Mouse (Mus musculus): ENCODE data around the gene Col4a2.

The Col4a2 gene

DNA sequence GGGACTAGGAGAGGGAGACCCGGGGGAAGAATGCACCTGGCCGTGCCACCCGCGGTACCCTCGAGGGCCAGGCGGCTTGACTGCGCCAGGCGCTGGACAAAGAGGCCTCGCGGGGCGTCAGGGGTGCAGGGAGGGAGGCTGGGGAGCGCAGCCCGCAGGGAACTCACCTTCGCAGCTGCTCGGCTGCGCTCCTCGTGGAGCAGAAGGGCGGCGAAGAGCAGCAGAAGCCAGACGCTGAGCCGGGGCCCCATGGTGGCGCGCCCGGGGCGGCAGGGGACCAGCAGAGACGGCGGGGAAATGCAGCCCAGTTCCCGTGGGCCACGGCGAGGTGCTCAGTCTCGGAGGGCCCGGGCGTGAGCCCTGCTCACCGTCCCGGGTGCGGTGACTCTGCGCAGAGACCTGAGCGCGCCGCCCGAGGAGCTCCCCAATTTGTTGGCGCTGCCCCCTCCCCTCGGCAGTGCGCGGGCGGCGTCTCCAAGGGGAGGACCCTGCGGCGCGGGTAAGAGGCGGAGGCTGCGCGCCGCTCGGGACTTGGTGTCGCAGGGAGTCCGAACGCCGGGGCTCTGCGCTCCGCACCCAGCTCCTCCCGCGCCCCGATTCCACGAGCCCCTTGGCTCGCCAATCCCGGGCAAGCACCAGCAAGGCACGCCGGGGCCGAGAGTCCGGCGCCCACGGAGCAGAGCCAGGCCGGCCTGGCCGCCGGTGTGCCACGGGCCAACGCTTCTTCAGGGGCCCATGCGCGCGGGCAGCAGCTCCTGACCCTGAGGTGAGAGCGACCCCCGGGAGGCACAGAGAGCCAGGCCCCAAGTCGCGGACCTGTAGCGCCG lies at the start of gene Col4a2, which contains the start of gene Col4a1:
Col4a2 (plus strand) TSS at position 457 of the 827 bp plus-strand sequence.
Col4a1 (minus strand) TSS at position 478 of the 827 bp plus-strand sequence.
- DNase-seq: peak; percentile 49 to 67

DNA sequence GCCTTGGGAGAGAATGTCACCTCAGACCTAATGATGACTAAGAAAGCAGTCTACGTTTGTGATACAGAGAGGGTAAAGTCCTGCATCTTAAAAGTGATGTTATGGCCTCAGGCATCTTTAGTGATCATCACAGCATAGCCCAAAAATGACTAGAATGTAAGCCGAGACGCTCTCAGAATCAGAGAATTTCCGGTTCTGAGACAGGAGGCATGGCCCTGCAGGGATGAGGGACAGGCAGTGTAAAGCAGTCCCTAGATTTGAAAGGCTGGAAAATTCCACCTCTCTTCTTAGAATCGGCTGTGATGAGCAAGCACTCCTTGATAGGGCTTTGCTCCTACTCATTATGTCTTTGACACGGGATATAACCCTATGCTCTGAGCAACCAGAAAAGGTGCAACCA lies 48.8 kb upstream of the Col4a2 start:
- no peak for DNase-seq

DNA sequence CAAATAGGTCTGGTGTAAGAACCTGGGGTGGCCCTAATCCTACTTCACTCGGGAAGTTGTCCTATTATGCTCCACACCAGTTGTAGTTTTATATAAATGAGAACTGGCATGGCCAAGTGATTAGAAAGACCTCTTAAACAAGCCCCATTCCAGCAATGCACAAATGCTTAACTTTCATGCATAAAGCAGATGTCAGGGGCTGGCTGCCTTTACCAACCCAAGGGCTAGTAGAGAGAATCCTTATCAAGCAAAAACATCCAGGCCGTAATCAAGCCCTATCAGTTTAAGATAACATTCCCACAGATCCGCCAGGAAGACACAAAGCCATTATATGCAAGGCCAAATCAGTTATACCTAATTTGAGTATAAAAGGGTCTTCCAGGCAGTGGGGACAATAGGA lies 46.6 kb upstream of the Col4a2 start:
- DNase-seq: no peak

DNA sequence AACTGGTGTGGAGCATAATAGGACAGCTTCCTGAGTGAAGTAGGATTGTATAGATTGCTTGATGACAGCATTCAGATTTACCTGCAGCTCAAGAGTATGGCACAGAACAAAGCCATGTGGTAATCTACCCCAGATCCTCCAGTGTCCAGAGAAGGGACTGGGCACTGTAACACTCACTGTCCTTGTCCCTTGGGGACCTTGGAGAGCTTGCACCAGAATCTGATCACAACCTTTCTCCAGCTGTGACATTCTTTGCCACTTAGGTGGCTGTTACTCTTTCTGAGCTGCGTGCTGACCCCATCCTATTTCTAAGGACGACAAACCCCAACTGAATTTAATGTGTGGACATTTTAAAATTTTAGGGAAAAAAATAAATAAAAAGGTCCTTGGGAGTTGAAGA lies 46.1 kb upstream of the Col4a2 start:
- no peak for DNase-seq

DNA sequence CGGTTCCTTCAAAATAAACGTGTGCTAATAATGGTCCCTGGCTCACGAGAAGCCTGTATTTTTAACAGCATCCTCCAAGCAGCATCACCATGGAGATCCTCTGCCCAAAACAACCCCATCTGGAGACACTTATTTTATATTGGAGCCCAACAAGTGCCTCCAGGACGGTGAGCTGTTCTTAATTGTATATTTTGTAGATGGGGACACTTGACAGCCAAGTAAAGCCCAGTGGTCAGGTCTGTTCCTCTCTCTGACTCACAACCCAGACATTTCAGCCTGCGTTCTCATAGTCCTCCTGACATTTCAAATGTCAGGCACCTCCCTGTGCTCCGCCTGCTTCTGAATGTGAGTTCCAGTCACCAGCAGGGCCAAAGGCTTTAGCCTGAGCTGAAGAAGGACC lies 43.9 kb upstream of the Col4a2 start:
- no peak for DNase-seq

DNA sequence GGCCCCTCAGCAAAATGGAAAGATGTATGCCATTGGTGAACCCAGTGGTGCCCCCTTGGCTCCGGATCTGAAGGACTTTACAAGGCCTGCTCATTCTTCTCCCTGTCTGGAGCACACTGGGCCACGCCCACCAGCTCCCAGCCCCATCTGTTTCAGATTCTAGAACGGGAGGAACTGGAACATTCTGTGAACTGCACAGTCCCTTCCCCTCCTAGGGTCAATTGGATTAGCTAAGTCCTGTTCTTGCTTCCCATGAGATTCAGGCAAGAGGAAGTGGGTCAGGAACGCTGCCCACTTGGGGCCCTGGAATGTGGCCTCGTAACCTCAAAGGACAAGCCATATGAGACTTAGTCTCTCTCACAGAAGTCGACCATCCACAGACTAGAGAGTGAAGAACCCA lies 41.8 kb upstream of the Col4a2 start:
- peak; percentile 50 to 53 for DNase-seq

DNA sequence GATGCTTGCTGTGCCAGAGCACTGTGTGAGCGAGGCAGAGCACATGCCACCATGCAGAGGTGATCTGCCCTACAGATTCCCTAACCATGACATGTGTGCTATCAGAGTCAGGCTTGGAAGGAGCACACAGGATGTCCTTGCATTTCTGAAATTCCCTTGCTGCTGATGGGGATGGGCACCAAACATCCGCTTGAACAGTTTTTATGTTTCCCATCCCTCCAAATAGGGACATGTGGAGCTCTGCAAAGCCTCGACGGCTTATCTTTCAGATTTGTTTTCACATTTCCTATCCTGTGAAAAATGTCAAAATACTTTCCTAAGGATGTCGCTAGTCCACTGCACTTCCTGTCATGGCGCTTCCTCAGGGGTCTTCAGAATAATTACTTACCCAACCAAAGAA lies 40.4 kb upstream of the Col4a2 start:
- no peak for DNase-seq

DNA sequence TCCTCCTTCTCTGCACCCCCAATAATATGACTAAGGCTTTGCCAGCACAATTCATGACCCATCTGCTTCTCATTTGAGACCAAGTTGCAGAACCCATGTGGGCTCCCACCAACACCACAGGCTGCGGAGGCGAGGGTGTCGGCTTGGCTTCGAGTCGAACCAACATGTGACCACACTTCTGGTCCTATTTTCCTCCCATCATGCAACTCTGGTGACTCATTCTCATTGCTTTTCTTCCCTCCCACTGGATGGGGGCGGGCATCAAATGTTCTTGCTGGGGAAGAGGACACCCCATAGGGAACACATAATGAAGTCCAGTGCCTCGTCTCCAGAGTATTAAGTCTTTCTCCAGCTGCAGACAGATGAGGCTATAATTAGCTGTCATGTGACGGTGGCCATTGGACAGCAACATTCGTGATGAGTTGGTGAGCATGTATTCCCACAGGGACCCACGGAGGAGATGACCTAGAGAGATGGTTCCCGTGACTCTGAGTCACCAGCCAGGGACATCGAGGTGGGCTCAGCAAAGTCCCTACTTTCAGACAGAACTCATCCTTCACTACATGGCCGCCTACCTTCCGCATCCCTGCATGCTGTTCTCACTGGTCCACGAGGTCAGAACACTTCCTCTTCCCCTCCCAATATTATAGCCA lies 39.0 kb upstream of the Col4a2 start:
- no peak for DNase-seq

DNA sequence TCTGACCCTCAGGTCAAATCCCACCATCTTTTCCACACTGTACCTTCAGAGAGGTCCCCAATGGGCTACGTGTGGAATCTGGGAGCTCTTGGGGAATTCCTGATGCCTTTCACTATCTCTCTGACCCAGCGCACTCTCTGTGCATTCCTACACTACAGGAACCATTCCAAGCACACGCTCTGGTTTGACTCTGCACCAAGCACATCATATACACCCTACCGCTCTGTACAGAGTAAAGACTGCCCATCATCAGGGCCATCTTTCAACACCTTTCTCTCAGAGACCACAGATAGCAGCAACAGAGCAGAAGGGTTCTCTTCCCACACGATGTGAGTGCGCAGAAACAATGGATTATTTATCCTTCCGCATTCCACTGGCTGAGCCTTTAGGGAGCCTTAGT lies 38.2 kb upstream of the Col4a2 start:
- DNase-seq: no peak

DNA sequence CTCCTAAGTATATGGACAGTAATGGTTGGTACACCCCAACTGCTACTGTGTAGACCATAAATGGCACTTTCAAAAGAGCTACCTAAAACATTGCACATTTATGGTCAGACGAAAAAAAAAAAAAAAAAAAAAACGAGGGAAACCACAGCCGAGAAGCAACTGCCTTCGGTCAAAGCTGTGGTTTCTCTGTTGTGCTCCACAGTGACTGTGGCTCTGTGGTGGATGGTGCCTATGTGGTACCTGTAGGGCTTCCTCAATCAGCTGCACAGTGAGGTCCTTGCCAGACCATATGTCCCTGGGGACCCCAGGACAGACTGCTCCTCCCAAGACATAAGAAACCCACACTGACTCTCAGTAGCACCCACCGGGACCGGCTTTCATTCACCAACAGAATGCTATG lies 36.3 kb upstream of the Col4a2 start:
- no peak for DNase-seq

DNA sequence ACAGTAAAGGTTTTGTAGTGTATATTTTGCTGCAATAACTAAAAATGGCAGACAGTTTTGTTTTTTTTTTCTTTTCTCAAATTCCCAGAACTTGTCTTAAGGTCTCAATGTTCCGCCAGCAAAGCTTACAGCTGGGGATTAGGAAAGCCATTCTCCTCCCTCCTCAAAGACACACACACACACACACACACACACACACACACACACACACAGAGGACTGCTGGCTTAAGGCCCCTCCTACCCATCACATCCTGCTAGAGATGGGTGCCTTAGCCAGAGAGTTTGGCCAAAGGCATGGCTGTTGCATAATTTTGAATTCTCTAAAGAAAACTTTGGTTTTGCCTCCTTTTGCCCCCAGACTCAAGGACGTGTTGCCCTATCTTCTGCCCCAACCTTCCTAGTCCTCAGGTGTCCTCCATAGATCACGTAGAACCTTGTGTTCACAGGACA lies 35.0 kb upstream of the Col4a2 start:
- DNase-seq: no peak

DNA sequence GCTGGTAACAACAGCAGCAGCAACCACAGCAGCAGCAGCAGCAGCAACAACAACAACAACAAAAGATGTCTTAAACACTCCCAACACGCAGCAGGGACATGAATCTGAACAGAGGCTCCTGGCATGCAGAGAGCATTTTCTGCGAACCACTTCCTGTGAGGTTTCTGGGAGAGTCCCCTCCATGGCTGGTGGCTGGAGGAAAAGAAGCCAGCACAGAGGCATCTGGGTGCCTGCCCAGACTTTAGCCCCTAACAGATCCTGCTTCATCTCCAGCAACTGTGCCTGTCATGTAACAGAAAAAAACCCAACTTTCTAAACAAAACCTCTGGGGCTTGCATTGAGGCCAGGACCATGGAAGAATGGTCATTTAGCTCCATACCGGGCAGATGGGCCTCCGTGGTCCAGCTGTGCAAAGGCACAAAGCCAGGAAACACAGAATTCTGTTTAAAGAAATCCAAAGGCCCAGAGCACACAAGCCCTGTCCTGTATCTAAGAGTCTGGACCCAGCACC lies 34.4 kb upstream of the Col4a2 start:
- no peak for DNase-seq

DNA sequence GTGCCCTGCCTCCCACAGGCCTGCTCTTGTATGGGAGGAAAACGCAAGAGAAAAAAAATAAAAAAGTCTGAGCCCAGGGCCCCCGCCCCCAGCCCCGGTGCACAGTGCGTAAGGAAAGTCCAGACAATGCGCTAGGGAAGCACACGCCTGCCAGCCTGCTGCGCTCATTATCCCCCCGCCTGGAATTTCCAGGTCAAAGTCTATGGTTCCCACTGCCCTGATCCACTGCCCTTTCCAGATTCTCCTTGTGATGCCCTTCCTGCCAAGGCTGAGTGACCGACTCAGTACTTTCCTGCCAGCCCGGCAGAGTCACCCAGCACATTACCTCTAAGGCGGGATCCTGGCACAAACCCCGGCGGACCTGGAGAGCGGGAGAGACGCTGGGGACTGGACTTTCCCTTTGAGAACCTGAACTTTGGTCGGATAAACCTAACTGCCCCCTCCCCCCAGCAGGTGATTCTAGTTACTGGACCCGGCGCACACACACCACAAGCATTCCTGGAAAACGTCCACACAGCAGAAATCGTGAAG lies 33.2 kb upstream of the Col4a2 start:
- peak; percentile 91 to 93 for DNase-seq

DNA sequence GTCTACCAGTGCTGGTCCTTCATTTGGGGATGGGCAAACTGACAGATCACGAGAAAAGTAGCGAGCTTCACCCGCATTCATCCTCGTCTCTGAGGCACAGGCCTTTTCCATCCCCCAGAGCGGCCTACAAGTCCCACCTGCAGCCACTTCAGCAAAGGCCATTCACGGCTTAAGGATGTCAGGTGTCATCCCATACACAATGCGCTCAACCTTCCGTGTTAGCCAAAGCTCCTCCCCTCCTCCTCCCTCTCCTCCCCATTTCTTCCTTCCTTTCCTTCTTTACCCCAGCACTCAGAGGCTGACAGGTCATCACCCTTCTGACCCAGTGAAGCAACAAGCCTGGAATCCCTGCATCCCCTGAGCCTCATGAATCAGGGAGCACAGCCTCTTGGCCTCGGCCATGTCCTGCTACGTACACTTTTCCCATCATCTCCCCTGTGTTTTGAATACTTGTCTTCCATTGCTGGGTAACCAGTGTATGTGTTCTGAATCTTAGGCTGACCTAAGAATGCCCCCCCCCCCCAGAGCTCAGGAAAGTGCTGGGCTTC lies 31.8 kb upstream of the Col4a2 start:
- DNase-seq: no peak

DNA sequence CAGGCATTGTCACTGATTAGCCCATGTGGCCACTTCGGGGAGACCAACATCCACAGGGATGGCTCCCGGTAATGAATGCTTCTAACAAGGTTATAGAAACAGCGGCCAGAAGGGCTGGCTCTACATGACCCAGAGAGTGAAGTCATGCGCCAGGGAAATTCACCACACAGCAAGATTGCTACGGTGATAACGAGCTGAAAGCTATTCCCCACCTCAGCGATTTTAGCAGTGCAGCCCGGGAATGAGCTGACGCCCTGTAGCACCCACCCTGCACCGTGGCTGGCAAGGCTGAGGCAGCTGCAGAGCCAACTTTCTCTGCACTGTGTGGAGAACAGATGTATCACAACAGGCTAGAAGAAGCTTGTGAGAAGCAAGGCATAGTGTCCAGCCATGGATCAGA lies 30.5 kb upstream of the Col4a2 start:
- no peak for DNase-seq

DNA sequence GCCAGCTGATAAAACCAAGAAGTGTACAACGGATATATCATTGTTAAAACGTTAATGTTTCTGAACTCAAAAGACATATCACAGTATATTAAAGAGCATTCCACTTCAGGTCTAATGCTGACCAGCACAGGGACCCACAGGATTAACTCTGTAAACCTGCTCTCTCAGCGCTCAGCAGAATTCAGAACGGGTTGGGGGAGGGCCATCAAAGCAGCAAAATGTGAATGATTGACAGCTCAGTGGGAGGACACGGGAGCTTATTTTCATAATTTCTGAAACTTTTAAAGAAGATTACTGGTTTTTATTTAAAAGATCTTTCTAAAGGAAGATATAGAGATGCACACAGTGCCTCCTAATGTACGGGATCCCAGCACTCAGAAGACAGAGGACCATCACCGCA lies 29.9 kb upstream of the Col4a2 start:
- DNase-seq: no peak

DNA sequence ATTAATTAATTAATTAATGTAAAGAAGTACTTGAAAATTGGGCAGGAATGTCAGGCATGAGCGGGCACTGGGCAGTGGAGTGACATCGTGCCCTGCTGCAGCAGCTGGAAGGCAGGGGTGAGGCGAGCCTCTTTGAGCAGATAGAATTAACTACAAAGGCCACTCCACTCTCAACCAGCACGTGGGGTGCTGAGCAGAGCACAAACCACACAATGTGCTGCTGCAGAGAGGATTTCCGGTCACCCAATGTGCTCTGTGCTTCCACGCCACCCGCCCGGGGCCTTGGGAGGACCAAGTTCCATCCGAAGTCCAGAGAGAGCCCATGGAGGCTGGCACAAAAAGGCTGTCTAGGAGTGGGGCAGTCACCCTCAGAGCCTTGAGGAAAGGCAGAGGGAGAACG lies 29.4 kb upstream of the Col4a2 start:
- peak in 1 of 2 experiments; percentile 67 for DNase-seq

DNA sequence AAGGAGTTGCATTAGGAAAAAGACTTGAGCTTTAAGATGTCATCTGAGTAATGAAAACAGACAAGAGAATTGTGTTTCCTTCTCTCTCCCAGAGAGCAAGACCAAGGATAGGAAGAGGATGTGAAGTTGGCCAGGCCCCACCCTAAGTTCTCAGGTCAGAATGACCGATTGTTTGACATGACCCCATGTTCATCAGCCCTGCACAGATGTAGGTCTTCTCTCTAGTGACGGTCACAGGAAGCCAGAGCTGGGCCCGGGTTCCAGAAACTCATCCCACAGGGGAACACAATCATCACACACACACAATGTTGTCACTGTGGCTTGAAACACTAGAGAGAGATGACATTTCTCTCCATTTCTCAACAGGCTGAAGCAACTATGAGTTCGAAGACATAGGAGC lies 27.2 kb upstream of the Col4a2 start:
- no peak for DNase-seq

DNA sequence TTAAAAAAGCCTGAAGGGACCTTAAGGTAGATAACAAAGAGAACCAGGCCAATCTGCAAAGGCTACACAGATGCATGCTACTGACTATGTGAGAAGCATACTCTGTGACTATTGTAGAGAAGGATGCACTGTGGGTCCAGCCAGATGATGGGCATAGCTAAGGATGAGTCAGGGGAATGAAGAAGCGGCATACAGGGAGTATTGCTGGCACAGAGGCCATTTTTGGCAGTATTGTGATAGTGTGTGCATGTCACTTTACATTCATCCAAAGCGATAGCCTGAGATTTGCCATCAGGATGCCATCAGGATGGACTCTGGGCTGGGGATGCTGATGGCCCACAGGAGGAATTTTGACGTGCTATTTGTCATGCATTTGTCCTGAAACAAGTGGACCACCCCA lies 25.5 kb upstream of the Col4a2 start:
- DNase-seq: no peak

DNA sequence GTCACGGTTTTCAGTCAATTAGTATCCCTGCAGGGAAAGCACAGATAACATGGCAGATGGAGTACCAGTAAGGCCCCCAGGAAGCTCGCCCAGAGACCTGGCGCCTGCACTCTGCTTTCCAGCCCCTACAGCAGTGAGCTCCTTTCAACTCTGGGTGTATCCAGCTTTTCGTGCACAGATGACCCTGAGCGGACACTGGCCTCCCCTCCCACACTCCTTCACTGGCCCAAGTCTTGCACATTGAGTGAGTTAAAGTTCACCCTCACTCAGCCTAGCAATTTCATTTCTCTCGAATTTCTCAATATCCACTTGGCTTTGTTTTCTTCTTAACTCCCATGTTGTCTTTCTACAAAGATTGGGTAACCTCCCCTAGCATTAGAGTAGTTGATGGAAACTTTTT lies 24.3 kb upstream of the Col4a2 start:
- DNase-seq: no peak

DNA sequence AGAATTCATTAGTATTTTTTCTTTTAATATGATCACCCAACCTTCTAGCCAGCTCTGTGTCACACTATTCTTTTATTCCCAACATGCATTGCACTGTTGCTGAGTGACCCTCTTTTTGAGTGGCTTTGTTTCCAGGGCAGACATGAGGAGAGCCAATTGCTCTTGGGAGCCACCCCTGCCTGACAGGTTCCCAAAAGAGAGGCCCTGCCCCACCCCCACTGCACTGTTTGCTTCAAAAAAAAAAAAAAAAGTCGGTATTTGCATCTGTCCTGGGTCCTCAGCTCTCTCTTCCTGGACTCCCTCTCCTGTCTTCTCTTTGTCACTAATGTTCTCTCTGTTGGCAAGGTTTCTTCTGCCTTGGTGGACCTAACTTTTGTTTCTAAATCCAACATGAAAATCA lies 22.1 kb upstream of the Col4a2 start:
- DNase-seq: no peak

DNA sequence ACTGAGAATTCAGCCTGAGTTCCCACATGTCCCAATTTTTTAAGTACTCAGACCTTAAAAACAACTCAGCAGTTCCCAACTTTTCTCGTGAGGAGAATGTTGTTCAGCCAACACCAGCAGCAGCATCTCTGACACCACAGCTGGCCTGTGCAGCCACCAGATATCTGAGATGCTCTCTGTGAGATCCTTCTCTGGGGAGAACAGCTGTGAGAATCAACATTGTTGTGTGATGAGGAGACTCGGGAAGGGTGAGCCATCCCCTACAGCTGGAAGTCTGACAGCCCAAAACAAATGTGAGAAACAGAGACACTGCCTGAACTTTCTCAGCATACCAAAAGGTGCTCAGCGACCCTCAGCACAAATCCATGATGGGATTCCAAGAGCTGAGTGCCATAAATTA lies 20.0 kb upstream of the Col4a2 start:
- DNase-seq: no peak

DNA sequence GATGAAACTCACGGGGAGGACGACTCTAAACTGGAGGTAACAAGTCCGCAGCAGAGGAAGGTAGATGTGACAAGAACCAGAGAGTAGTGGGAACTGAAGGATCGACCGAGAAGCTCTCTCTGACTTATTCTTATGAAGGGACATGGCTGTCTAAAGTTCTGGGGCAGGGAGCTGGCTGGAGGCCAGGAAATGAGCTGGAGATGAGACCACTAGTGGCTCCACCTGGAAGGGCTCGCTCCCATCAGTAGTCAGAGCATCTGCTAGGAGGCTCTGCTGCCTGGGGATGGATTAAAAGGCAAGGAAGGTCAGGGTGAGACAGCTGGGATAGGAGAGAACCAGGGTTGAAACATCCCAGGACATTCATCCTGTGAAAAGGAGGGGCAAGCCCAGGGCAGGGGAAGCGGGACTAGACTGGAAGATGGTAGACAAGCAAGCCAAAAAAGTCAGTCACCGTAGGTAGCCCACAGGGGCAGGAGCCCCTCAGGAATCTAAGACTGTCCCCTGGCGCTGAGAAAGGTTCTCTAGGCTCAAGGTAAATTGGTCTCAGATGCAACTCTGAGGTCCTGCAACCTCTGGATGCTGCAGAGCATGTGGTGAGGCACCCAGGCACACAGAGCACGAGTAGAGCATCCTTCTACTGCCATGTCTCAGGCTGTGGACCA lies 16.2 kb upstream of the Col4a2 start:
- DNase-seq: no peak

Measured in kidney, adult 8-10 months (tissue).